Mouse (Mus musculus) thymus, postnatal 4 days (tissue): ENCODE measurements around the gene Astn2.

ENCODE experiments used
- DNase-seq: peaks from one replicate; pipeline ENCODE4 v3.0.0; 2021

Gene Astn2

GRCm38 (mm10) chr4:65964604-65965003 lies 439.8 kb downstream of the Astn2 start:
- DNase-seq: no peak

GRCm38 (mm10) chr4:65959188-65959759 lies 445.1 kb downstream of the Astn2 start:
- DNase-seq: no peak

- DNase-seq: no peak
Measured at GRCm38 (mm10) chr4:65958369-65959187, 445.8 kb downstream of the Astn2 start.

- no peak for DNase-seq
Measured at GRCm38 (mm10) chr4:65951918-65952317, 452.5 kb downstream of the Astn2 start.

GRCm38 (mm10) chr4:65947141-65947649 lies 457.2 kb downstream of the Astn2 start:
- DNase-seq: no peak

GRCm38 (mm10) chr4:65946021-65946420 lies 458.4 kb downstream of the Astn2 start:
- no peak for DNase-seq

- no peak for DNase-seq
Measured at GRCm38 (mm10) chr4:65930901-65931300, 473.5 kb downstream of the Astn2 start.

GRCm38 (mm10) chr4:65920294-65920693 lies 484.1 kb downstream of the Astn2 start:
- DNase-seq: no peak

- no peak for DNase-seq
Measured at GRCm38 (mm10) chr4:65916027-65917008, 488.1 kb downstream of the Astn2 start.

- DNase-seq: no peak
Measured at GRCm38 (mm10) chr4:65912247-65912942, 492.0 kb downstream of the Astn2 start.

GRCm38 (mm10) chr4:65907660-65908059 lies 496.8 kb downstream of the Astn2 start:
- no peak for DNase-seq

GRCm38 (mm10) chr4:65904963-65905362 lies 499.4 kb downstream of the Astn2 start:
- DNase-seq: no peak

GRCm38 (mm10) chr4:65896092-65897027 lies 508.1 kb downstream of the Astn2 start:
- no peak for DNase-seq

GRCm38 (mm10) chr4:65888332-65888993 lies 515.9 kb downstream of the Astn2 start:
- DNase-seq: no peak

GRCm38 (mm10) chr4:65886862-65887261 lies 517.5 kb downstream of the Astn2 start:
- DNase-seq: no peak

- DNase-seq: no peak
Measured at GRCm38 (mm10) chr4:65885921-65886320, 518.5 kb downstream of the Astn2 start.

GRCm38 (mm10) chr4:65874236-65874781 lies 530.1 kb downstream of the Astn2 start:
- DNase-seq: no peak

GRCm38 (mm10) chr4:65864551-65864950 lies 539.9 kb downstream of the Astn2 start:
- DNase-seq: no peak

GRCm38 (mm10) chr4:65843191-65843590 lies 561.2 kb downstream of the Astn2 start:
- no peak for DNase-seq

GRCm38 (mm10) chr4:65839550-65840000 lies 564.8 kb downstream of the Astn2 start:
- no peak for DNase-seq
